In genomic region chr1:191269648-191269952, GRCm38 (mm10) we compare ENCODE assay signal across 13 mouse cellular contexts. TPM values are rescaled to one million over a fixed set of nuclear protein-coding genes. Genes with fewer than 3 reads are reported as not detected.
A peak's percentile ranks its signal among the peaks of the same experiment; 100 is the strongest.
DNase-seq lines count a peak whose midpoint lies in the region; ATAC-seq and TF ChIP-seq lines count a peak whose summit lies in the region.
"Had no signal": no experiment of that assay in that cellular context is flagged by ENCODE, and none has a peak within 500 bp of the region (broad histone marks: within the 10 kb centered on the region; RNA-seq: fewer than 3 reads in every experiment).

No protein-coding gene starts in this region.

- no peak overlapping the region for H3K4me3 ChIP-seq in bone marrow macrophage, adult 2 months (ENCODE audit: insufficient read depth, low read length)
- peak overlapping the region; percentile 77 for H3K4me3 ChIP-seq in megakaryocyte, embryonic 14.5 days (replicated peaks)

- H3K4me1 ChIP-seq in bone marrow macrophage, adult 2 months (ENCODE audit: control insufficient read depth, insufficient read depth, low read length) = peaks cover 80% of the 10 kb centered on the region
- peaks cover 45% of the 10 kb centered on the region for H3K4me1 ChIP-seq in megakaryocyte, embryonic 14.5 days

- TF ChIP-seq CTCF in bone marrow macrophage, adult 2 months (IDR thresholded peaks at IDR 0.05; ENCODE audit: low read depth, low read length) = no peak

- peaks cover 6% of the 10 kb centered on the region for H3K9me3 ChIP-seq in megakaryocyte, embryonic 14.5 days

- peak; percentile 81 to 85 for ATAC-seq in hematopoietic stem cell, adult 5-6 weeks (replicated peaks in 1 of 2; ENCODE audit: insufficient read depth in 1 of 2, low FRiP score in 2 of 2, low TSS enrichment in 1 of 2, low read depth in 1 of 2, poor library complexity in 2 of 2, severe bottlenecking in 2 of 2)
- ATAC-seq: midbrain, embryonic 16.5 days had no signal

- H3K36me3 ChIP-seq in megakaryocyte, embryonic 14.5 days (replicated peaks; ENCODE audit: low read length) = no peaks in the 10 kb centered on the region

- DNase-seq in layer of hippocampus, adult 11-12 months (ENCODE audit: low spot score) = peak; percentile 58
- no peak for DNase-seq in layer of hippocampus, postnatal 14 days (ENCODE audit: low spot score in 2 of 2)
- no peak for DNase-seq in spleen, postnatal 10 days (ENCODE audit: low spot score in 2 of 2)
- no peak for DNase-seq in adrenal gland, adult 2 months
- DNase-seq: adrenal gland, postnatal 25 days; cerebellum, adult 2 months; kidney, adult 18-20 months; thymus, postnatal 25 days had no signal

- TF ChIP-seq POLR2A in bone marrow macrophage, adult 2 months (IDR thresholded peaks at IDR 0.05; ENCODE audit: borderline replicate concordance, low read depth, low read length) = 0 out of 2 replicates have a peak, but pooled peaks have one; percentile 63

- H3K27ac ChIP-seq in bone marrow macrophage, adult 2 months (ENCODE audit: insufficient read depth, low read depth, low read length) = peak overlapping the region; percentile 96

- peaks cover 62% of the 10 kb centered on the region for H3K27me3 ChIP-seq in megakaryocyte, embryonic 14.5 days (replicated peaks)
- H3K27me3 ChIP-seq: CH12.LX had no signal

RNA-seq across cellular contexts. Expression of gene Nenf, which starts 48.4 kb away (rescaled TPM):
- 10 to 100 TPM; 64.7 to 67.4 TPM for total RNA-seq in layer of hippocampus, postnatal 14 days (2021)
- polyA plus RNA-seq in bone marrow macrophage, adult 2 months (2012; ENCODE audit: insufficient read depth, insufficient read length, missing spikeins) = 43.9 and 46.5 TPM in 2 replicates
- total RNA-seq in hematopoietic stem cell, adult 5-6 weeks (2017) = 7.4 and 13.3 TPM in 2 replicates
- 20.2 and 31.8 TPM in 2 replicates for polyA plus RNA-seq in megakaryocyte, embryonic 14.5 days (2012; ENCODE audit: insufficient read depth, low replicate concordance)
- total RNA-seq in adrenal gland, adult 2 months (2021) = 10 to 100 TPM; 78.7 to 94.3 TPM
- 249 and 261 TPM in 2 replicates for polyA plus RNA-seq in adrenal gland, adult 2 months (2012; rRNA removed)

RNA-seq across cellular contexts. Expression of gene Atf3, which starts 51.8 kb away (rescaled TPM):
- under 1 TPM; 0.79 to 0.90 TPM for total RNA-seq in layer of hippocampus, postnatal 14 days (2021)
- 103 and 107 TPM in 2 replicates for polyA plus RNA-seq in bone marrow macrophage, adult 2 months (2012; ENCODE audit: insufficient read depth, insufficient read length, missing spikeins)
- total RNA-seq in hematopoietic stem cell, adult 5-6 weeks (2017) = 63.1 and 74.7 TPM in 2 replicates
- 3.4 and 9.5 TPM in 2 replicates for polyA plus RNA-seq in megakaryocyte, embryonic 14.5 days (2012; ENCODE audit: insufficient read depth, low replicate concordance)
- total RNA-seq in adrenal gland, adult 2 months (2021) = 1 to 10 TPM; 3.0 to 3.6 TPM
- polyA plus RNA-seq in adrenal gland, adult 2 months (2012; rRNA removed) = 1.1 and 2.8 TPM in 2 replicates

RNA-seq across cellular contexts. Expression of gene Tmem206, which starts 56.1 kb away (rescaled TPM):
- total RNA-seq in layer of hippocampus, postnatal 14 days (2021) = 10 to 100 TPM in 1 of 2 experiments, 1 to 10 TPM in 1; 9.3 to 11.4 TPM
- polyA plus RNA-seq in bone marrow macrophage, adult 2 months (2012; ENCODE audit: insufficient read depth, insufficient read length, missing spikeins) = 35.0 and 37.6 TPM in 2 replicates
- 27.1 and 37.1 TPM in 2 replicates for total RNA-seq in hematopoietic stem cell, adult 5-6 weeks (2017)
- polyA plus RNA-seq in megakaryocyte, embryonic 14.5 days (2012; ENCODE audit: insufficient read depth, low replicate concordance) = 3.4 TPM in 1 of 2 replicates, not detected in the other
- total RNA-seq in adrenal gland, adult 2 months (2021) = 1 to 10 TPM; 4.2 to 7.4 TPM
- polyA plus RNA-seq in adrenal gland, adult 2 months (2012; rRNA removed) = 4.0 and 4.1 TPM in 2 replicates

Comparison
In these comparisons a context has a peak if more than half of its experiments do, and no peak if none do; other contexts are left out.
1. RNA of gene Atf3, which starts 51.8 kb away (total RNA-seq): 63.1 to 74.7 TPM in hematopoietic stem cell, adult 5-6 weeks; 3.0 to 3.6 TPM in adrenal gland, adult 2 months and 0.79 to 0.90 TPM in layer of hippocampus, postnatal 14 days; every median in the first group is over 10 times any median in the second.